Mouse (Mus musculus) gastrocnemius, postnatal 4 days (tissue): ENCODE results near the gene Wasf2. TPM values are rescaled to one million over a fixed set of nuclear protein-coding genes. Genes with fewer than 3 reads are reported as not detected.

Experiments
- DNase-seq, 2 experiments: peaks; one replicate each; pipeline ENCODE4 v3.0.0; 2021 to 2022; ENCODE audit warnings: low spot score in 2 of 2, mixed read lengths in 2 of 2
- total RNA-seq, 2 experiments: library from RNA; stranded (reverse); gene quantifications; 2 replicates each; pipeline ENCODE4 v1.2.3; 2021

Wasf2 gene
- total RNA-seq, 2 experiments from 2014 or later = 110 TPM

GRCm38 (mm10) chr4:133197801-133198286, 67.5 kb downstream of the Wasf2 start:
- DNase-seq = peak in 1 of 2 experiments; percentile 57

GRCm38 (mm10) chr4:133198337-133199180, 68.3 kb downstream of the Wasf2 start:
- DNase-seq = no peak

GRCm38 (mm10) chr4:133199743-133200142, 69.4 kb downstream of the Wasf2 start:
- DNase-seq = no peak

GRCm38 (mm10) chr4:133200343-133200742, 70.0 kb downstream of the Wasf2 start:
- DNase-seq = peak in 1 of 2 experiments; percentile 55

- DNase-seq = peak in 1 of 2 experiments; percentile 69
Measured at GRCm38 (mm10) chr4:133201006-133201771, 70.9 kb downstream of the Wasf2 start.

- DNase-seq = no peak
Measured at GRCm38 (mm10) chr4:133202254-133202653, 71.9 kb downstream of the Wasf2 start.

DNA sequence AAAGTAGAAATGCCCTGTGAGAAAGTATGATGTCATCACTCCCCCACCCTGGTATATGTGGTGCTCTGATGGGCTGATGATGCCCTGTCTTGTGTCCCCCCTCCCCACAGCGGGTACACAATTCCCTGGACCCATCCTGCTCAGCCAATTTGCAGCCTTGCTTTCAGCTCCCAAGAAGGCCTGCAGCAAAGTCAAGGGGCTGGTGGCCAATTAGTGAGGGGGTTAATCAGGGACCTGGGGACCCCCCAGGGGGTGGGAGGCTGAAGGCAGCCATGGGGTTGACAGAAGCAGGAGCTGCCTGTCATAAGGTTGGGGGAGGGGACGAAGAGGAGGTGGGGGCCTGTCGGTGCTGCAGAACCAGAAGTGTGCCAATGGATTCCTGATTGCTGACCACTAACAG, 73.3 kb downstream of the Wasf2 start:
- DNase-seq = no peak

GRCm38 (mm10) chr4:133204379-133204778, 74.1 kb downstream of the Wasf2 start:
- DNase-seq = no peak

- no peak for DNase-seq
Measured at GRCm38 (mm10) chr4:133209366-133209765, 79.1 kb downstream of the Wasf2 start.

- DNase-seq = no peak
Measured at GRCm38 (mm10) chr4:133210023-133210787, 79.9 kb downstream of the Wasf2 start.

GRCm38 (mm10) chr4:133210788-133211390, 80.6 kb downstream of the Wasf2 start:
- DNase-seq = no peak

GRCm38 (mm10) chr4:133211751-133212561, 81.7 kb downstream of the Wasf2 start, which contains the start of the genes Cd164l2 and Gpr3:
Gene Cd164l2 (plus strand): TSS chr4:133212131.
Gene Gpr3 (minus strand): TSS chr4:133212536.
- peak in 1 of 2 experiments; percentile 9 for DNase-seq

GRCm38 (mm10) chr4:133212562-133213267, 82.4 kb downstream of the Wasf2 start:
- peak; percentile 71 to 80 for DNase-seq

- no peak for DNase-seq
Measured at GRCm38 (mm10) chr4:133213268-133213590, 82.9 kb downstream of the Wasf2 start.

GRCm38 (mm10) chr4:133213661-133214060, 83.4 kb downstream of the Wasf2 start:
- no peak for DNase-seq

DNA sequence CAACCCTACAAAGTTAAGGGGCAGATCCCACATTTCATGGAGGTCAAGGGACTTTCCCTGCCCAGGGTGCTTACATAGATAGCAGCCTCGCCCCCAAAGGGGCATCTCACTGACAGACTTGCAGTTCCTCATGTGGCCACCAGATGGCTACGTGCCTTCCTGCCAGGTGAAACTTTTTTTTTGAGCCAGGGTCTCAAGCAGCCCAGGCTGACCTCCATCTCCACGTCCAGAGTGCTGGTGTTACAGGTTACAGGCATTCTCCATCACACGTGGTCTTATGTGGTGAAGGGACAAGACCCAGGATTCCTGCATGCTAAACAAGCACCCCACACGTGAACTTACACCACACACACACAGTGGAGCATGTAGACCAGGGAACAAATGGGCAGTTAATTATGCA, 87.3 kb downstream of the Wasf2 start:
- DNase-seq = peak in 1 of 2 experiments; percentile 65

- no peak for DNase-seq
Measured at GRCm38 (mm10) chr4:133218745-133219144, 88.4 kb downstream of the Wasf2 start.

- DNase-seq = peak in 1 of 2 experiments; percentile 7
Measured at GRCm38 (mm10) chr4:133220656-133221055, 90.4 kb downstream of the Wasf2 start.

DNA sequence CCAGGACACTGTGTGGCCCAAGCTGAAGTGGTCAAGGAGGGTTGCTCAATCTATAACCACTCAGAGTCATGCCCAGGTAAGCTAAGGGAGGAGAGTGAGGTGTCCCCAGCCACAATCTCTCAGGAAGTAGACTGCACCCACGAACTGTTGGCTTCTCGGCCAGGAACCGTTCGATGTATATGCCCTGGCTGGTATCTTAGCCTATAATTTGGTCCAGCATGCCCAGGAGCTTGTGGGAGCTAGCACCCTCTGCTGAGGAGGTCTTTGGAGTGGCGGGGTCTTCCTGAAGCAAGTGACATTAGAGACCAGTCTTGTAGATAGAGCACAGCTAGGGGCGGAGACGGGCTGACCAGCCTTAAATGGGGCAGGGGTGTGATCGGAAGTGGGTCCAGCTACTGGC, 91.4 kb downstream of the Wasf2 start:
- DNase-seq = no peak
